Mouse (Mus musculus): Measurements from ENCODE around the gene Gal3st2b.
"Not testable (repeated sequence)": the region's sequence is repeated elsewhere in the genome, so short reads cannot be mapped to it uniquely, and the experiment has no call there.

GRCm38 (mm10) chr1:93881778-93882177 is 36.3 kb upstream of the Gal3st2b start:
- not testable (repeated sequence) for TF ChIP-seq CTCF (conservative IDR thresholded peaks at IDR 0.05; ENCODE audit: low read length); NANOG (IDR thresholded peaks at IDR 0.05; ENCODE audit: borderline replicate concordance, low read length); POU5F1 (IDR thresholded peaks at IDR 0.05; ENCODE audit: borderline replicate concordance, low read length)
